Mouse (Mus musculus): ENCODE measurements around the gene Rpl18a.
"Not testable (repeated sequence)": the region's sequence is repeated elsewhere in the genome, so short reads cannot be mapped to it uniquely, and the experiment has no call there.

The Rpl18a gene

DNA sequence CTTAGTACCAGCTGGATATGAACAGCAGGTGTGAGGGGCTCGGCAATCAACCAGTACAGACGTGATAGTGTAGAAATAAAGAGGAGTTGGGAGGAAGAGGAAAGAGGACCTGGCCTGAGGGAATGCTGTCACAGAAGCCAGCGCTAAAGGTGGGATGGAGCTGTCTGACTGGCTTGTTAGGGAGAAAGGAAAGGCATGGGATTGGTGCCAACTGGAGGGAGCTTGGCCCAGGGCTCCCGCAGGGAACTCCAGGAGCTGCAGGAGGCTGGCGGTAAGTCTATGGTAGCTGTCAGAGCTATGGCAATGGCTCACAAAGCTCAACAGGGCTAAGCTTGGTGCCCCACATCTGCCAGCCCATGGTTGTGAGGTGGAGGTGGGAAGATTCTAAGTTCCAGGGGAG, 5.0 kb upstream of the Rpl18a start:
- no peak for DNase-seq

DNA sequence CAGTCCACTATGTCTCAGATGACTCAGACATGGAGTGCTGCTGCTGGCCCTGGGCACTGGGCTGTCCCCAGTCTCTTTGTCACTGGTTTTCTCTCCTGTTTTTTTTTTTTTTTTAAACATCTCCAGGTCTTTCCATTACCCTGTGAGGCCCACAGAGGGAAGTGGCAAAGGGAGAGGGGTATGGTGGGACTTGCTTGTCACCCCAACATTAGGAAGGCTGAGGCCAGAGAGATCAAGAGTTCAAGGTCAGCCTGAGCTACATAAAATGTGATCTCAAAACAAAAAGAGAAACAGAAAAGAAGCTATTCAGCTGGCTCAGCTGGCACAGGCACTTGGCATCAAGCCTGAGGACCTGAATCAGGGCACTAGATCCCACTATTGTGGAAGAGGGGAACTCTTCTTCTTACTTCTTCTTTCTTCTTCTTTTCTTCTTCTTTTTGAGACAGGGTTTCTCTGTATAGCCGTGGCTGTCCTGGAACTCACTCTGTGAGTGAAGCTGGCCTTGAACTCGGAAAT, 3.7 kb upstream of the Rpl18a start:
- DNase-seq: no peak

DNA sequence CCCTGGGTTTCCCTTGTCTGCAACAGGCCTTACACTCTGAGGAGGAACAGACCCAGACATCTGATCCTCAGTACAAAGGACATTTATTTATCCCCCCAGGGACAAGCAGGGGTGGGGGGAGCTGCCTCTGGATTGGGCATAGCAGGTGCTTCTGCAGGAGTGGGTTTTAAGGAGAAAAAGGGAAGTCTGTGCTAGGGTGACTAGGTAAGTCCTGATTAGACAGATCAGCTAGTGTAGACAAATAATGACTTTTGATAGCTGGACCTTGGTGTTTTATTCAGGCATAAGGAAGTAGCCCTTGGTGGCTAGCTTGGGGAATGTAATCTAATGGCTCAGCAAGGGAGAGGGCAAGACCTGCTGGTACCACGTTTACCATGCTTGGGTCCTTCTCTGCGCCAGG, 2.0 kb upstream of the Rpl18a start:
- DNase-seq: no peak

DNA sequence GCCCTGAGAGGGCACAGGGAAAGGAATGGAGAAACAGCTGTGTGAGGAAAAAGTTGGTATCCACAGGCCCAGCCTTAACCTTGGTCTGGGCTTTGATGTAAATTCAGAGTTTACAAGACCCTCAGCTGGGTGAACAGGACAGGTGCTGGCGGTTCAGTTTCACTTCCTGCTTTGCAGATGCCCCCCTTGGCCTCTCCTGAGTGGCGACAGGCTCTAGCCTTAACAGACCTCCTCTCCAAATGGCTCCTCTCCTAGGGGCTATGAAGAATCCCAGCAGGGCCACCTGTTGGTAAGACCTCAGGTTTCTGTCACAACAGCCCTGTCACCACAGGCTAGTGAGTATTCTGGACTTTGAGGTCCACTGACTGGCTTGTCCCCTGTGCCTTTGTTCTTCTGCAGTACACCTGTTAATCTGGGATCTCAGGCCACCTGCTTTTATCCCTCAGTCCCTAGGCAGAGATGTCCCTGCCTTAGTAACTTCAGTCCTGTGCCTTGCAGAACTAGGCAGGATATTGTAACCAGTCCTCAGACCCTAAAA, 1.5 kb upstream of the Rpl18a start:
- DNase-seq: no peak

DNA sequence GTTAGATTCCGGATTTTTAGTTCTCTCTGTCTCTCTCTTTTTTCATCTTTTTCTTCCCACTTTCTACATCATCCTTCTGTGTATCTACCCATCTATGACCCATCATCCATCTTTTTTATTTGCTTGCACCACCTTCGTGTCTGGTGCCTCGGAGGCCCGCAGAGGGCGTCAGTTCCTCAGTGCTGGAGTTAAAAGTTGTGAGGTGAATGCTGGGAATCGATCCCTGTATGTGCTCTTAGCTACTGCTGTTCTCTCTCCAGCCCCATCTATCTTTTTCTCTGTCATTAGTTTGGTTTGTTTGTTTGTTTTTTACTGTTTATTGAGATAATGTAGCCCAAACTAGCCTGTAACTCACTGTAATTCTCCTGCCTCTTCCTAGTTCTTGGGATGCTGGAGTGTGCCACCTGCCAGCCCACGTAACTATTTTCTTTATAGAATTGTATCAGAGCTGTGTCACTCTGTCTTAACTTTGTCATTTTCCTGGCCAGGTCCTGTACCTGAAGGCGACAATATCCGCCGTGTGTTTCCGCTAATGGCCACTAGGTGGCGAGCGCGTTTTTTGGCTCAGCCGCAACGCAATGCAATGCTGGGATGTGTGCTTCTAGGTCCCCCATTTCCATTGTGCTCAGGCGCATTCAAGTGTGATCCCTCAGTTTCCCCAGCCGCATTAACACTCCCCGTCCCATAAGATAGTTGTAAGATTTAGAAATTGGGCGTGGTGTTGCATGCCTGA, 635 bp upstream of the Rpl18a start:
- DNase-seq: peak; percentile 83

DNA sequence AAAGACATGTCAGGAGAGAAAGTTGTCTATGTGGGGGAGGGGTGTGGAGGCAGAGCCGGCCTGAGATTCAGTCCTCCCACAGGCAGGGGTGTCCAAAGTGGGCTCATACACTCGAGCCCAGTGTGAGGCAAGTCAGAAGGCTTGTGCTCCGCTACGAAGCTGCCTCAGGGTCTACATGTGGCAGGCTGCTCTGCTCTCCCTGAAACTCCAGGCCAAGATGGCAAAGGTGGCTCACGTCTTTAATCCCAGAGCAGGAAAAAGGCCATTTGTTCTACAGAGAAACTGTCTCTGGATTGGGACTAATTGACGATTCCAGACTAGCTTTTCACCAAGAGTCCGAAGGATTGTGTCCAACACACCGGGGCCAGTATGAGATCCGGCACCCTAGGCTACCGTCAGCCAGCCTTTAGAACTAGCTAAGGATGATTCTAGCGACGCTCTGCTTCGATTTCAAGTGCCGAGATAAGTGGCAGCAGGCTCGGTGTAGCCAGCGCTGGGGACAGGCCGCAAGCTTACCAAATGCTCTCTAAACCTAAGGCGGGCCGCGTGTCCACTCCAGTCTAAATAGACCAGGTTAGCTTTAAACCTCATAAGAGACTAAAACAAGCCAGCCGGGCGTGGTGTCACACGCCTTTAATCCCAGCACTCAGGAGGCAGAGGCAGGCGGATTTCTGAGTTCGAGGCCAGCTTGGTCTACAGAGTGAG, 744 bp downstream of the Rpl18a start:
- no peak for DNase-seq

DNA sequence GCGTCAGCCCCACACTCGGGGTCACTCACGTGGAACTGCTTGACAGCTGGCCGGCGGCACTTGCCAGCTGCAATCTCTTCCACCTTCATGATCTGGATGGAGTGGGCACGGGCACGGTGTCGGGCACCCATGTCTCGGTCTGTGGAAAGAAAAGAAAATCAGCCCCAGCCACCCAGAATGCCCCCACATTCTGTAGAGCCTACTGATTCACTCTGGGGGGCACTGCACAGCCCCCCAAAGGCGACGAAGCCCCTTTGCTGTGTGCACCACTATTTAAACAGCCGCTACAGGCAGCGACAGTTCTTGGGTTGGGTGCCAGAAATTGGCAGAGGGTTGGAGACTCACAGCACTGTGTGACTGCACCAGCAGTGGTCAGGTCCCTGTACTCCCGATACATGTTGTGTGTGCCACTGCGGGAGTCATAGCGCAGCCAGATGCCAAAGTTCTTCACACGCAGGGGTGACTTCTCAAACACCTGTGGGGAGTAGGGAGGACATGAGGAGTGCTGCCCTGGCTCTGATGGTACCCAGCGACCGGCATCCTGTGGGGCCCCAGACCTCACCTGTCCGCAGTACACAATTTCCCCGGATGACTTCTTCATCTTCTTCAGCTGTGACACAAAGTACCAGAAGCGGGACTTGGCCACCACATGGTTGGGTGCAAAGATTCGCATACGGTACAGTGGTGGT, 1.5 kb downstream of the Rpl18a start:
- not testable (repeated sequence) for DNase-seq

DNA sequence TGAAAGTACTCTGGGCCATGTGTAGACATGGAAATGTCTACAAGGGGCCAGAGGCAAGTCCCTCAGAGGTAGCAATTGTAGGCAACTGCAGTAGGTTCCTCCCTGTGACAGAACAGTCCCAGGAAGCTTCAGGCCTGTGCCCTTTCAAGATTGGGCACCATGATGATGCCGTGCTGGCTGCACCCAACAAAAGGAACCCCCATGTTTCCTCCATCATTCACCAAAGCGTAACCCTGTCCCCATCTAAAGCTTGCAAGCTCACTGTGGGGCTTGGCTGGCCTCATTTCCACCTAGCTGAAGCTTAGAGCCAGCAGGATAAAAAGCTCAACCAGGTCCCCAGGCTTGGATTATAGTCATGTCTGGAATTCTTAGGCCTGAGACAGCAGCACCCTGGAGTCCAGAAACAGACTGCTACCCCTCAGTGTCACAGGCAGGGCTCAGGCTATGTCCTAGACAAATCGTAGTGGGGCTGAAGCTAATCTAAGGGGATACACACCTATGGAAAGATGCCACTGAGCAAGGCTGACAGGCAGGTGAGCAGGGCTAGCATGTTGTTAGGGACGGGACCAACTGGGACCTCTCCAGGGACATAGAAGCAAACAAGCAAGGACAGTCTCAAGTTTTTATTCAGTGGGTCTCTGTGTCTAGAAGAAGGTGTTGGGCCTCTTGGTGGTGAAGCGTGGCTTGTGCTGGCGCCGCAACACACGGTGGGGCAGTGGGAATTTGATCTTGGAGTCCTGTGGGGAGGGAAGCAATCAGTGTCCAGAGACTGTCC, 2.3 kb downstream of the Rpl18a start:
- no peak for DNase-seq

DNA sequence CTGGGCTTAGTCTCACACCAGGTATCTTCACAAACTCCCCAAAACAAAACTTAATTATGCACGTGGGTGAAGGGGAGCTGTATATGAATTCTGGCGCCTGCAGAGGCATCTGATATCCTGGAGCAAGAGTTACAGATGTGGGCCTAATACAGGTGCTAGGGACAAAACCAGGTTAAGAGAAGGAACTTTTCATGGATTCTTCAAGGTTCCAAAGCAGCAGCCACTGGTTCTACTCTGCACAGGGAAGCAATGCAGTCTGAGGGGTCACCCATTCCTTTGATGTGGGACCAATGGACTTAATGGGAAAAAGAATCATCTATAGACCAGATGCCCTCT, 2.9 kb downstream of the Rpl18a start:
- no peak for DNase-seq

DNA sequence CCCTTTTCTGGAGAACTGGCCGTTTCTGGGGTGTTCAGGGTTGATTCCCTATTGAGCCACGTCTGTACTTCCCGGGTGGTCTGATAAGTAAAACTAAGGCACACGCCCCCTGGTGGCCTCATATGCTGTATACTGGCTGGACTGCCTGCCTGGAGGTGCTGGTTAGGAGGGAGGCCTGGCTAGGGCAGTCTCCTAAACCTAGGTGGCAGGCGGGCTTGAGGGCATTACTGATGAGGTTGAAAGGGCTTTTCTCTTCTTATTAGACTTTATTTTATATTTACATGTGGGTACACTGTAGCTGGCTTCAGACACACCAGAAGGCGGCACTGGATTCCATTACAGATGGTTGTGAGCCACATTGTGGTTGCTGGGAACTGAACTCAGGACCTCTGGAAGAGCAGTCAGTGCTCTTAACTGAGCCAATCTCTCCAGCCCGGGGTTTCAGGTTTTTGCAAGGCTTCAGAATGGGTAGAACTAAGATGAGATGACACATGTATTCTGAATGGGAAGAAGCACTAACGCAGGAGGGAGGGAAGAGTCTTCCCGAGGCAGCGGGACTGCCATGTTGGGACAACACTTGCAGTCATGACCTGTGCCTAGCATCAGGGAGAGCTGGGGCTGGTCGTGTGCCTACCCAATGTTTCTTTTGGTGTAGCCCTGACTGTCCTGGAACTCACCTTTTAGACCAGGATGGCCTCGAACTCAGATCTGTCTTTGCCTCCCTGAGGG, 3.4 kb downstream of the Rpl18a start:
- no peak for DNase-seq

DNA sequence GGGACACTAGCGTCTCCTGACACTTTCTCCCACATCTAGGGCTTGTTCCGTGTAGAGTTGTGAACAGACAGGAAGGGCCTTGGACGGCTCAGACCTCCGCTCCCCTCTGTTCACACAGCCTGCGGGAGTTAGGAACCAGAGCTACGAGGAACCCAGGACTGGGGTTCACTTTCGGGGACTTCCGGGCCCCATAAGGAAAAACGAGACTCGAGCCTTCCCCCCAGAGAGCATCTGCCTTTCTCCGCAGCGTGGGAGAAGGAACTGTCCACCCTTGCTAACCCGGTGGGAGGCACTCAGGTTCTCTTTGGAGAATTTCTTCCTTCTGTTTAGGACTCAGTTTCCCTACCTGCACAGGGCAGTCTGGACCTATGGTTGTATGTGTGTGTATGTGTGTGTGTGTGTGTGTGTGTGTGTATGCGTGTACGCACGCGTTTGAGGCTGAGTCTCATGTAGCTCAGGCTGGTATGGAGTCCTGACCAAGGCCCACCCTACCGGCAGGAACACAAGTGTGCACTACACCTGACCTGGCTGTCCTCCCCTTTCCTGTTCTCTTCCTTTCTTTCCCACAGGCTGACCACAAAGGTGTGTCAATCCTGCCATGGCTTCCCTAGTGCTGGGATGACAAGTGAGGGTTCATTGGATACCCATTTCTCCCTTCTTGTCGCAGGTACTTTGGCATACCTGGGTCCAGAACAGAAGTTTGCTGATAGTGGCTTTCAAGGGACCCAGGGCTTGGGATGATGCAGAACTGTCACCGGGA, 4.1 kb downstream of the Rpl18a start:
- no peak for DNase-seq

DNA sequence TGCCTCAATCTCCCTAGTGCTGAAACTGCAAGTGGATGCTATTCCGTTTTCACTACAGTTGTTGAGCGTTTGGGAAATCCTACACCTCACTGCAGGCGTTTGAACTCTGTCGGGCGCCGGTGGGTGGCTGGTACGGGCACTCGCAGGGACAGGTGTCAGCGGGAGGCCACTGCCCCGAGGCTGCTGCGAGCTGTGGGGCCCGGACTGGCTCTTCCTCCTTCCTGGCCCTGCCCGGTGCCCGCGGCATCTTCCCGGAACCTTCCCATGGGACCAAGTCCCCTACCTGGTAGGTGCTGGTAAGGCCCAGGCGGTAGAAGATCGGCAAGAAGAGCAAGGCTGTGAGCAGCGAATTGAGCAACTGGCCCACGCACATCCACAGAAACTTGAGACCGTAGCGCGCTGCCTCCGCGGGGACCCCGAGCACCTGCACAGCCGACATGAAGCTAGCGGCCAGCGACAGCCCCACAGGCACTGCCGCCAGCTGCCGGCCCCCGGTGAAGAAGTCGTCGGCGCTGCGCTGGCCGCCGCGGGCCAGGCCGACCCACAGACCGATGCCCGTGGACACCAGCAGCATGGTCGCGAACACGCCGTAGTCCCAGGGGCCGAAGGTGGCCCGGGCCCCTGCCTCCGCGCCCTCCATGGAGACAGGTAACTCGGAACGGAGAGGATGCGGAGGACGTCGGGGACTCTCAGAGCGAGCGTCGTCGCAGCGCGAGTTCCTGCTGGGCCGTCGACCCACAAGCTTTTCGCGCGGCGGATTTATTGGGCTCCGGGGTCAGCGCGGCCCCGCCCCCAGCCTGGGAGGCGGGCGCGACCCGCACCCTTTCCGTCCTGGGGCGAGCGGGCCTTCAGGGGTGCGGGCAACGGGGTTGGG, 5.0 kb downstream of the Rpl18a start, which contains the start of gene Slc5a5:
Gene Slc5a5 (minus strand): TSS at position 736 of the 874 bp plus-strand sequence.
- no peak for DNase-seq

DNA sequence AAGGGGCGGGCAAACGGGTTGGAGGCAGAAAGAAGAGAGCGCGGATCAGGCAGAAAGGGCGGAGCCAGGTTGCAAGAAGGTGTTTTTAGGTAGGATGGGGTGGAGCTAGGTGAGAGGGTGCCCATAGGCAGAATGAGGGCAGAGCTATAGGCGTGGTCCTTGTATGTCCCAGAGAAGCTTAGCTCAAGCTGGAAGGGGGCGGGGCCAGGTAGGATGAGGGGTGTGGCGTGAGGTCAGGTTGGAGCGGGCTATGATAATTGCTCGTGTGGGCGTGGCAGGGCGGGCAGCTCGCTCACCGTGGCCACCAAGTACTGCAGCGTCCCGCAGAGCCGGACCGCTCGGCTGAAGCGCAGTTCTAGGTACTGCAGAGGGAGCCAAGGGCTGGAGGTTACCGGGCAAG, 5.9 kb downstream of the Rpl18a start:
- no peak for DNase-seq

DNA sequence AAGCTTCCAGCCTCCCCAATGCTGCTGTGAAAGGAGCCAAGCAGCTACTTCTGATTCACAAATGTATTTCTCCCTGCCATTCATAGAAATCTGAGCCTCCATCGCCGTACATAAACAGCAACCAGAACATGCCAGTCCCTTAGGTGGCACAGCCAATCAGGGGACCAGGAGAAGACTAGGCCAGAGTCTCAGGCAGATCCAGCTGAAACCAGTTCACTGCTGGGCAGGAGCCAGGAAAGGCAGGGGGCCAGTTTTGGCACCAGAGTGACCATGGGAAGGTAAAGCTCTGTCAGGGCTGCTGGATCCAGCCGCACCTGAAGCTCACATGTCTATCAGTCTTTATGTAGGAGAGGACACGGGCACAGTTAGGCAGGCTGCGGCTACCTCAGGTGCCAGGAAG, 6.6 kb downstream of the Rpl18a start:
- no peak for DNase-seq

DNA sequence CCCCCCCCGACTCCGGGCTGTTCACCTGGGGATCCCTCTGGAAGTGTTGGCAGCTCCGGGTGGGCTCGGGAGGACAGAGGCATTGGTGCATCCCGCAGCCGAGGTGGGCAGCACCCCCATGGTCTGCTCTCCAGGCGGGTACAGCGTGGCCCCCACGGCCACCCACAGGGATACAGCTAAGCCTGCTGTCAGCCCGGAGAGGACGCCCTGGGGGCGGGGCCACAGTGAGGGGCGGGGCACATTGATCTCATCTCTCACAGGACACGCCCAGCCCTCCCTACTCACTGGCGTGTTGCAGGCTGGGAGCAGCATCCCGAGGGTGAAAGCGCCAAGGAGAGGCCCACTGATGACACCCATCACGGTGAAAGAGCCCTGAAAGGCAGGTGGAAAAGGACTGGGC, 9.5 kb downstream of the Rpl18a start:
- peak; percentile 57 for DNase-seq

DNA sequence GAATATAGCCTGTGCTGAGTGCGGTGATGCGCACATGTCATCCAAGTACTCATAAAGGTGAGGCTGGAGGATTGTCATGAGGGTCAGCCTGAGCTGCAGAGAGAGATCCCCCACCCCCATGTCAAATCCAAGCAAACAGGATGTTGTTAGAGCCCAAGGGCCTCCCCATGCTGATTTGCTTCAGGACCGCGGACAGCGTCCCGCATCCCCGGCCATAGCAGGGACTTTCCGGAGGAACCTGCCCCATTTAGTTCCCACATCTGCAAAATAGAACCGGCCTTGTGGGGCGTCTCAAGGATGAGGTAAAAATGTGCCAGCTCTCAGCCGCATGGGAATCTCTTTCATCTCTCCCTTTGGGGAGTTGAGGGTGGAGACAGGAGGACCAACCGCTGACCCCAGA, 11.6 kb downstream of the Rpl18a start:
- no peak for DNase-seq

DNA sequence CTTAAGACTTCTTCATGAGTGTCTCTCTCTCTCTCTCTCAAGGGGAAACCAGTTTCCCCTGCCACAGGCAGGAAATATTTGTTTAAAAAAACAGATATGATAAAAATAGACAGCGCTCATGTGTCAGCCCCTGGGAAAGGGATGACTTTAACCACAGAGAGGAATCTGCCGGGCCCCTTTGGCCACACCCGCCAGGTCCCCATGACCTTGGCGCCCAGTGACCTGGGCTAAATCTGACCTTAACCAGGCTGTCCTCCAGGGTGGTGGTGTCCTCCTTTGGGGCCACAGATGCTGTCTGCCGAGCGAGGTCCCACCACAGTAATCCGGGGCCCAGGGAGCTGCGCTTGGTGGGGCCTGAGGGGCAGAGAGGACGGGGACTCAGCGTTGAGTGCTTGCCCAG, 12.5 kb downstream of the Rpl18a start:
- DNase-seq: no peak

DNA sequence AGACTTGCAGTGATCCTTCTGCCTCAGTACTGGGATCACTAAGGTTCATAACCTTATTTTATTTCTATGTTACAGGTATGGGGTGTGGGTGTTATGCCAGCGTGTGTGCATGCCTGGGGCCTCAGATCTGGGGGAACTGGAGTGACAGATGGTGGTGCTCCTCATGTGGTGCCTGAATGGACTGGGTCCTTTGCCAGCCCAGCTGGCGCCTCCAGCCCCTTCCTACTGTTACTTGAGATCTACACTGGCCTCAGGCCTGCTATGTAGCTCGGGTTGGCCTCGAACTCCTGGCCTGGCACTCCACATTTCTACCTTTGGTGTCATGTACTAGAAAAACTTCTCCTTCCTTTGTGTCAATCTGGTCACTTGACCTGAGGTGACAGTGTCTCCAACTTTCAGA, 13.0 kb downstream of the Rpl18a start:
- DNase-seq: no peak

DNA sequence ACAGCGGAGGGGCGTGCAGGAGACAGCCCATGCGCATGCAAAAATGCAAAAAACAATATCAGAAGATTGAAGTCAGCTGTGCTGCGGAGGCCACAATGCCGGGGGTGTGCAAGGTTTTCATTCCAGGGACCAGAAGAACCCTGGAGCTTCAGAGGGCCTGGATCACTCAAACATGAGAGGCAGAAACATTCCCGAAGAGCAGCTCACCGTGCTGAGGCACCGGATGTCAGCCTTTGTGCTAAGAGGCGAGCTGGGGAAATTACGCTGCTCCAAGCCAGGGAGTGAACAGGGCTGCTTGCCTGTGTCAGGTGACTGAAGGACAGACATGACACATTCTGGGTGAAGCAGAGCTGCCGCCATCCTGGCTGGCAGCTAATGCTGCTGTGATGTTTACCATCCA, 16.7 kb downstream of the Rpl18a start:
- DNase-seq: no peak

DNA sequence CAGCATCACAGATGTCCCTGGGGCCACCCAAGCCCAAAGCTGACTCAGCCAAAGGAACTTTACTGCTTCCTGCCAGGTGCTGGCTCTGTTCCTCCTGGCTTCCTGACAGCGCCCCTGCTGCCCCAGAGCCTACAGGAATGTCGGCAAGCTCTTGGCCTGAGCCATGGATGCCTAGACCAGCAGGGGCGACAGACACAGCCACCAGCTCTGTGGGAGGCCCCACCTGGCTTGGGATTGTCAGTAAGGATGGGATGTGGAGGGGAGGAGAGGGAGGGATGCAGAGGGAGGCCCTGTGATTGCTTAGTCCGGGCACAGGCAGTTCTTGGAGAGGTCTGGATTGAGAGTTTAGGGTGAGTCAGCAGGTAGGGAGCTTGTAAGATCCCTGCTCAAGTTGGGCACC, 17.1 kb downstream of the Rpl18a start:
- DNase-seq: no peak

Measured in right cerebral cortex, adult 18-20 months (tissue).